Mouse (Mus musculus): ENCODE measurements at regions not wholly inside any gene's neighbourhood (a gene's known extent, or its start where the extent isn't known, plus 50 kb on each side); places are given as distances from the start of the nearest gene placed in this dataset.

DNA sequence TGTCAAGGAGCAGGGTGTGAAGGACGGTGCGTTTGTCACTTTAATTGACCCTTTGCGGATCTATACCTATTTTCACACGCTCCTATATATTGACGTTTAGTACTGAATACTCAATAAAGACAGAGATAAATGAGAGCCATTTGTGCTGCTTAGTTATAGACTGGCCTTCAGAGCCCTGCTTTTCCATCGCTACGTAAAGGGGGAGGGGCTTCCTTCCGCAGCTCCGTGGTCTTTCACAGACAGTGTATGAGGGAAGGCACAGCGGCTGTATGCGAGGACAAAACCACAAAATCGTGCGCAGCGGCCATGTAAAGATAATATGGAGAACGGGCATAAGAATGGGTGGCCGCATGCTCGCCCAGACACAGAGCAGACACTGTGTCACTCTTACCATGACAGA is 58.4 kb upstream of the Pced1b start:
- DNase-seq (ENCODE audit: low spot score), result no peak

DNA sequence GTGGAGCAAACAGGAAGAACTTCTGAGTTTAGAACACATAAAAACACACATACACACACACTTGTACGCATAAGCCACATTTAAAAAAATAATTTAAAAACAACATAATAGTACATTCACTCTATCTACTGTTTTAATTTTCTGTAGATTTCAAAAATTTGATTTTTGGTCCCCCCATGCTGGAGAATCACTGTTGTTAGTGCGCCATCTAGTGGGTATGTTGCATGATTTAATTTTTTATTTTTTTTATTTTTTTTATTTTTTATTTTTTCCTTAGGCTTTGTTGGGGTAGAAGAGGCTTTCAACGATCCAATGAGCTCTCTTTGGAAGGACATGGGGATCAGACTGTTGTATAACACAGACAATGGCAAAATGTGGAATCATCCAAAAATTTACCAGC is 59.1 kb upstream of the Pced1b start:
- no peak for DNase-seq (ENCODE audit: low spot score)

DNA sequence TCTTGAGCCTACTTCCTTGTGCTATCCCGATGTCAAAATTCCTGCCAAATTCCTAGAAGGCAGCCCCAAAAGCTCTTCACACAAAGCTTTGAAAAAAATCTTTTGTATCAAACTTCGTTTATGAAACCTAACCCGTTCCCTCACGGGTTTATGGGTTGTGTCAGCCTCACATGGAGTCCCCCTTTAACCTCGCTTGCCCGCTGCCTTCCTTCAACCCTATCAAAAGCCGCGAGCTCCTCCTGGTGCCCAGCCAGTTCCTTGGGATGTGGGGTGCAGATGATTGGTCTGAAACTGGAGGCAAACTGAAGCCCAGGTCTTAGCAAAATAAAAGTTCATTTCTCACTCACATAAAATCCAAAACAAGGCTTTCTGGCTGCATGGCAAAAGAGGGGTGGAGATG is 60.9 kb upstream of the Pced1b start:
- DNase-seq (ENCODE audit: low spot score), result no peak

DNA sequence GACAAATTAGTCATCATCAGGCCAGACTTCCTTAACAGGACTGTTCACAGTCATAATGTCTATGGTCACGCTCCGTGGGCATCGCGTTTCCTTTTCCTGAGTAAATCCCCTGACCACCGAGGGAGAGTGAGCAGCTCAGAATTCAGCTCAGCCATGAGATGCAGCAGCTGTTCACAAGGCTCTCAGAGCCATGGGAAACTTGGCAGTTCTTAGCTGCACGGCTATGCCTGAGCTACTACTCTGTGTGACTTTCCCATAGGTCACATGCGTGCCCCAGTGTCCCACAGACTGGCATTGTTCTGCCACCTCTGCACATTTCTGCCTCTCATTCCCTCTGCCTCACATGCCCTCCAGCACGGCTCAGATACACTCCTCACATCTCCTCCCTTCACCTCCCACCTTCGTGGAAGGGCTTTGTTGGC is 64.3 kb upstream of the Pced1b start:
- no peak for DNase-seq (ENCODE audit: low spot score)

DNA sequence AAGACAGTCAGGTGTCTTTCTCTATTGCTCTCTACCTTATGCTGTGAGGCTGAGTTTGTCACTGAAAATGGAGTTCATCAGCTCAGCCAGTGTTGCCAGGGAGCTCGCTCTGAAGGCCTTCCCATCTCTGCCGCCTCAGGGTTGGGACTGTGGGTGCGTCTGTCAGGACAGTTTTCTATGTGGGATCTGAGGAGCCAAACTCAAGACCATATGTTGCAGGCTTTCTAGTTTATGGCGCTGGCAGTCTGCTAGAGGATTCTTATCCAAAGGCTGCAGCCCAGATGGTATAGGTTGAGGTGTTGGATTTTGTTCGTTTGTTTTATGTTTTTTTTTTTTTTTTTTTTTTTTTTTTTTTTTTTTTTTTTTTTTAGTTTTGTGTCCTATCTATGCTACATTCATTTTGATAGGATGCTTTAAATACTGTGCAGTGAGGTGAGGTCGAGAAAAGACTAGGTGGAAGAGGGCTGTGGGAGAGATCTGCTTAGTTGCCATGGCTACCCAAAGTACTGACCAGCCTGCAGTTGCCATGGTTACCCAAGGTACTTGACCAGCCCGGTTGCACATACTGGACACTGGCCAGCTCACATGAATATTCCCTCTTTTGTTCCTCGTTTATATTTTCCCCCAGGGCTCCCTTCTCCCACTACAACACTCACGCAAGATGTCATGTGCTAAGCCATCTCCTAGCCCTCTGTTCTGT is 65.8 kb upstream of the Pced1b start:
- DNase-seq (ENCODE audit: low spot score), result no peak

DNA sequence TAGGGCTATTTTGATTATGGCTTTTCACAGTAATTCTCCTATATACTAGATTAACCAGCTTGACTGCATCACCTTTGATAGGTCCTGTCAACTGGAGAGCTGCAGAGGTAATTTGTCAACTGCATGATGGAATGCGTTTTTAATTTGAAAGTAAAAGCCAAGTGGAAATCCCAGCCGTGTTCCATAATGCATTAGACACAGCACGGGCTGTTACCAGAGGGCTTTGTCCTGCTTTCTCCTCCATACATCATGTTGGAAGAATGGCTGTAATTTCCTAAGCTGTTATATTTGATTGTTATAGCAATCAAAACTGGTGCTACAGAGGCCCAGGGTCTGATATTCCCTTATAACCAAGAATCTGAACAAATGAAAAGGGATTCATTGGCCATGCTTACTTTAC is 68.6 kb upstream of the Pced1b start:
- no peak for DNase-seq (ENCODE audit: low spot score)

DNA sequence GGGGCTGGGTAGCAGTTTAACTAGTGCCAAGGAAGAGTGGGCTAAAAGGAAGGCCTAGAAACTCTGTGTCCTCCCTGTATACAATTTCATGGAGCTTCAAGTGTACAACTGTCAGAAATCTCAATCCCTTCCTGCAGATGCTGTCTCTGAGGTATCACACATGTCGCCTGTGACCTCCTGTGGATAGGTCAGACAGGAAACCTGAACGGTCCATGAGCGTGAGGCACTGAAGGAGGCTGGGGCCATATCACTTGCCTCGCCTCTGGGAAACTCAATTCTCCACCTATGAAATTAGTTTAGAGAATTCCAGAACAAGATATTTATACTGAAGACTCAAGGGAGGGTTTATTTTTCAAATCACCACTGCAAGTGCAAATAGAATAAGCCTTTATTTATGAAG is 69.1 kb upstream of the Pced1b start:
- DNase-seq (ENCODE audit: low spot score), result no peak

DNA sequence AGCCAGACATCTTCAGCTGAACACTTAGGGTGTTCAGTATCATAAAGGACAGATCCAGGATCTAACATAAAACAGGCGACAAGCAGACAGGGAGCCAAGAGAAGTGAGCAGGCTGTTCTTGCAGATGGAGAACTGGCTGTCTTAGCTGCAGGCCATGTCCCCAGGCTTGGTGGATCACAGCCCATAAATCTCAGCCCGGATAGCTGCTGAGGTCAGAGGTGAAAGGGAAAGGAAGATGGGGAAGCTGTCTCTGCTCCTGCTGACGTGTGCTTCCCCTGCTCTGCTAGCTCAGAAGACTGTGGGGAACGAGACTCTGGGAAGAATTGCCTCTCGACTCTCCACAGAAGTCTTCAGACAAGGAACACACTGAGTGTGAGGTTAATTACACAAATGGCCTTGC is 71.9 kb upstream of the Pced1b start:
- DNase-seq (ENCODE audit: low spot score), result no peak

DNA sequence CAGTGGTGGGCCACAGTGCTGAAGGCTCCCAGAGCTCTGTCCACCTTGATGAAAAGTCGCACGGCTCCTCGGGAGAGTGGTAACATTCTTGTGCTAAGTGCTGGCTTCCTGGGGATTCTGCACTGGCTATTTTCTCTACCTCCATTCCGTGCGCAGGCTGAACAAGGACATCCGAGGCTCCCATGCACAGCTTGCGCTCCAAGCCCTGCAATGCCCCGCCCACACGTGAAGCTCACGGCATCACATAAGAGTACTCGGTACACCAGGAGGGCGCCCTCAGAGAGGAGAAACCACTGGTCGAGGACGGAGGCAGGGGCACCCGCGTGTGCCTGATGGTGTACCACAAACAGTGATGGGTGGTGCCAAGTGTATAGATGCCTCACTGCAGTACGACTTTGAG is 73.7 kb upstream of the Pced1b start:
- DNase-seq (ENCODE audit: low spot score), result no peak

DNA sequence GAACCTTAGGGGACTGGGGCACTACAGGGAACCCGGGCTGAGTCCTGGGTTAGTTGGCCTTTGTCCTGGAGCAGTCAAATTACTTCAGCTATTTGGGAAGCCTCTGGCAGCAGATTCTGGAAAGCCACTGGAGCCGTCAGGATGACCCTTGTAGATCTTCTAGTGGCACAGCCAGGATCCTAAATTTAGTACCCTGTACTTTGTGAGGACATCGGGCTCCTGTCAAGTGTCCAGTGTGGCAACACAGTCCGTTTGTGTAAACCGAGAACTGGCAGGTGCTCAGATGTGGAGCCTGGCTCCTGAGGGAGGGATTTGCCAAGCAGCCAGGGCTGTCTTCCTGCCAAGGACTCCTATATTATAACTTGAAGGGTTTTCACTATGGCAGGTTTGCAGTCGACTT is 76.8 kb upstream of the Pced1b start:
- no peak for DNase-seq (ENCODE audit: low spot score)

DNA sequence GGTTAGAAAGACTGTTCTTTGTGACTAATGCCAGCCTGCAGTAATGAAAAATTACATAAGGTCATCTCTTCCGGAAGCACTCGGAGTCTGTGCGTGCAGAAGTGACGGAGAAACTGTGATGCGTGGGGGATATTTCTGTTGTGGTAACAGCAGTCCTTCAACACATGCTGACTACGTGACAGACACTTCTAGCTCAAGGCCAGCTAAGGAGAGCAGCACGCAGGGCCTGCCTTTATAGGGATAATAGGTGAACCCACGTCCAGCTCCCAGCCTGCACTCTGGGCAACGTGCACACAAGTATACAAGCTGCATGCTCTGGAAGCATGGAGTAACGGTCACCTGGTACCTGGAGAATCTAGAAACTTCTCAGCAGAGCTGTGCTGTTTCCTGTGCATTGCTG is 77.5 kb upstream of the Pced1b start:
- DNase-seq (ENCODE audit: low spot score), result no peak

DNA sequence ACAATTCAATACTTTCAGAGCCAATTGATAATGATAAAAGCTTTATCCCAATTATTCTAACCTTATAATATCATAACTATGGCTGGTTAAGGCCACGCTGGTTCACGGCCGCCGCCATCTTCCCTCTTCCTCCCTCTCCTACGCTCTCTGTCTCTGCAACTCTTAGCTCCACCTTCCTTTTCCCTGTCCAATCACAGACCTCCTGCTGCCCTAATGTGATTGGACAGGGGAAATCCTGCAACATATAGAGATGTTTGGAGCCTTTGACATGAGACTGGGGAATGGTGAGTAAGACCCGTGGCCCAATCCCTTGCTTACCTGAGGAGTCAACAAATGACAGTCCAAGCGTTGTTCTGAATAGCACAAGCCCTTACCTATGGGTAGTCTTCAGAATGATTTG is 79.8 kb upstream of the Pced1b start:
- DNase-seq (ENCODE audit: low spot score), result no peak

DNA sequence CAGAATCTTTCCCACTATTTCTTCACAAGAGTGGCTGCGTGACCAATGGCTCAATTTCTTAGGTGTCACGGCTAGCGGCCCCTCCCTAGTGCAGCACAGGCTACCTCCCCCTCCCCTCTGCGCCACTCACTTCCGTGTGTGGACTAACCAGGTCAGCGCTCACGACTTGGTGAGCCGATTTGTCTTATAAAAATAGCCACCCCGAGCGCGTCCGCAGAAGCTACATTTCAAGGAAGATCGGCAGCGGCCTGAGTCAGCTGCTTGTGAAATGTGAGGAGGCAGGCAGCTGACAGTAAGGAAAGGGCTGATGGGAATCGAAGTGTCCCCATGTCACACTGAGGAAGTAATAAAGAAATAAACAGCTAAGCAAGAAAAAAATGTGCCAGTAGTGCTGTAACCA is 82.3 kb upstream of the Pced1b start:
- DNase-seq (ENCODE audit: low spot score), result no peak

DNA sequence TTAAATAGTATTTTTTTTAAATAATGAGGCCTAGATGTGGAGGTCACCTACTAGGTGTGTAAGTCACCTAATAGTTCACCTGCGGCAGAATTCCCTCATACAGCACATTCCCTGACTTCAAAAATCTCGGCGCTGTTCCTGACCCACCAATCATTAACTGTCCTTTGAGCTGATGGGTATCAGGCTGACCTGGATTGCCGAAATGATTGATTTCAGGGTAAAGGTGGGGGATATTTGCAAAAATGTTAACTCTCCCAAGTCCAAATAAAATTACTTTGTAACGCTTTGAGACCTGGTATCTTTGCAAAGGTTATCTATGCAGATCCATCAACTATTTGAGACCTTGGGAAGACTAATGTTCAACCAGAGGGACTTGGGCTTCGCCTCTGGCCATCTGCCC is 82.9 kb upstream of the Pced1b start:
- DNase-seq (ENCODE audit: low spot score), result no peak

DNA sequence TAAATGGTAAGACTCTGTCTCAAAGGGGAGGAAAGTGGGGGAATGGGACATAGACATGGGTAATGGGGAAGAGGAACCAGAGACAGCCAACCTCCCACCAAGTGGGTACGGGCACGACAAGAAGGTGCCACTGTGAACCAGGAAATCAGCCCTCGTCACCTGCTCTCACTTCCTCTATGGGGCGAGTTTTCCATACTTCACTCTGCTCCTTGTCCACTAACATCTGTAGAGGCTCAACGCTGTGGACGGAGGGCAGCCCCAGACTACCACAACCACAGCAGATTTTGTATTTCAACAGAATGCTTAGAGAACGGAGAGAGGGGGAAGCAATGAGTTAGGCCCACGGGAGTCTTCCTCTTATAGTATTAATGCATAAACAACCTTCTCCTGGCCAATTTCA is 83.8 kb upstream of the Pced1b start:
- no peak for DNase-seq (ENCODE audit: low spot score)

DNA sequence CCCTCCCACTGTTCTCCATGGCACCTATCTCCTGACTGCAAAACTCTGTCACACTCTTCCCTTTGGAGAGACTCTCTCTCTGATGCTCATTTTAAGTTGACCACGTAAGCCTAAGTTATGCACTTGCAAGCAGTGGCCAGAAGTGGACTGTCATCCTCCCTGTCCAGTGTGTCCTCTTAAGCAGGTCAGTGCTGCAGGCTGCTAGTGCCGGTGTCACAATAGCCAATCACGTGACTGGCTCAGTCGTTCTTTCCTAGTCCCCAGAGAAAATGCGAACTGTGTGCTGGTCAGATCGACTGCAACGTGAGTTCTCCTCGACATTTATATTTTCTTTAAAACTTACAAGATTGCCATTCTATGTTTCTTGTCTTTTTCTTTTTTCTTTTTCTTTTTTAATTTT is 84.6 kb upstream of the Pced1b start:
- DNase-seq (ENCODE audit: low spot score), result no peak

DNA sequence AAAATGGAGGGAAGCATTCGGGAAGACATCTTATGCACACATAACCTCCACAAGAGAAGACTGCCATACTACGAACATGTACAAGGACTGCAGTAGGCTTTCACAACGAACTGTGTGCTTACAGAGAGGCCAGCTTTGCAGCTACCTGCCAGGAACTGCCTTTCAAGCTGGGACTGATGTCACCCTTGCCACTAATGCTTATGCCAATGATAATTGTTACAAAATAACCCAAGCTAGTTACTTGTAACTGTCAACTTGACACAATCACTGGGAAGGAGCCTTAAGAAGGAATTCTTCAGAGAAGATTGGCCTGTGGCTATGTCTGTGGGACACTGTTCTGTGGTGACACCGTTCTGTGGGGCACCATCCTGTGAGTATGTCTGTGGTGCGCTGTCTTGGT is 85.4 kb upstream of the Pced1b start:
- DNase-seq (ENCODE audit: low spot score), result no peak

DNA sequence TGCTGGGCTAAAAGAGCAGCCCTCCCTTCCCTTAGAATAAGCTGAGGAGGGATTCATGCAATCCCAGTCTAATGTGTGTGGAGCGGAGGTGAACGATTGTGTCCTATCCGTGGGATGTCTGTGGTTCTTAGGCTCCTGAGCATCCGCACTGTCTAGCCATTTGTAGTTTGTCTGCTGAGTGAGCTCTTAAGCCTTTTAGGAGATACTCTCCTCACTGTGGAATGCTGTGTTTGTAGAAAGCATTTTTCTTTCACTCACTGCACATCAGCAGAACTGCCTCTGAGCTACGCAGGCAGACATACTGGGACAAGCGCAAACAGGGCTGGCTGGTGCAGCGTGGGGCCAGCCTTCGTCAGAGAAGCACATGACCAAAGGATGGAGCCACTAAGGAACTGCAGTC is 94.6 kb upstream of the Pced1b start:
- DNase-seq (ENCODE audit: low spot score), result no peak

DNA sequence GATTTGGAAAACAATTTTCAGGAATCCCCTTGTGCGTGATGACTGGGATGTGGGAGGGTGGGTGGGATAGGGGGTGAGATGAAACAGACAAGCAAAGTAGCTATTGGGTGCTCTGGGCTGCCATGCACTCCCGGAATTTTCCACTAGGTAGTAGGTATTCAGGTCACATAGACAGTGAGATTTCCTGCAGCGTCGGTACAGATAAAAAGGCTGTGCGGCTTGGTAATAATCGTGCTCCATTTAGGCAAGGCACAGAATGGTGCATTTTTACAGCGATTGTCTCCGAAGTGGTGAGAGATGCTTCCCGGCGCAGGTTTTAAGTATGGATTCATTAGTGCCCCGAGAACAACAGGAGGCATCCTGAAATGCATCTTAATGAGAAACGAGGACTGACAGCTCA is 95.1 kb upstream of the Pced1b start:
- DNase-seq (ENCODE audit: low spot score), result no peak

DNA sequence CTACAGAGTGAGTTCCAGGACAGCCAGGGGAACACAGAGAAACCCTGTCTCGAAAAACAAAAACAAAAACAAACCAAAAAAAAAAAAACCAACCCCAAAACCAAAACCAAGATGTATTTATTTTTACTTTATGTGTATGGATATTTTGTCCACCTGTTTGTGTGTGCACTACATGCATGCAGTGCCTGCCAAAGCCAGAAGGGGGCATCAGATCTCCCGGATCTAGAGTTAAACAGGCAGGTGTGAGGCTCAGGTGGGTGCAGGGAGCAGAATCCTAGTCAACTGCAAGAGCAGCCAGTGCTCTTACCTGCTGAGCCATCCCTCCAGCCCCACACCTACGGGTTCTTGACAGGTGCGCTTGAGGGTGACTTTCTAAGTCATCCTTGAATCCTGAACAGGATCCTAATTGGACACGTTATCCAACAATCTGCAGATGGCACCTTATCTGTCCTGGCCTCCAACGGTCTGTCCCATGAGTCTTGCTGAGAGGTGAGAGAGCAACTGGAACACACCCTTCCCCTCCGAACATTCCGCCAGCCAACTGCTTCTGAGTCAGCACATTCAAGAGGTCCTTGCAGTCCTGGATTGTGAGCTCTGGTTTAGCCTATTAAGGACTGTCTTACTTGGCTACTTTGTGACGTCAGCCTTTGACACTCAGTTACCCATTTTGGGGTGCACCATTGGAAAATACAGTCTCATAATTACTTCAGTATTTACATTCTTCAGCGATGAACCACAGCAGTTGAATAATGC is 95.4 kb upstream of the Slc38a4 start:
- DNase-seq (ENCODE audit: low spot score), result no peak

DNA sequence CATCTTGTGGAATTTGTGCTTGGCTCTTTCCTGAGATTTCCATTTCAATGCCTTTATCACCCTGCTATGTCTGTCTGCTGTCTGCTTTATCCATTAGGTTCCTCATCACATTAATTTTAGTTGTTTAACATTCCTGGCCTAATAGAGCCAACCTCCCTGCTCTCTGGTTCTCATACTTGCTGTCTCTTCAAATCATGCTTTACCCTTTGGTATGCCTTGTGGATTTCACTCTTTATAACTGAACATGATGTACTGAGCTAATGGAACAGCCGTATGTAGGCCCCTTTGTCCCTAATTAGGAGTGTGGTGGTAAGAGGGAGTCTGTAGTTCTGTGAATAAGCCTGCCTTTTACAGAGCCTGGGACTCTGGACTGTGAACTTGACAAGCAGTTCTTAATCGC is 86.2 kb upstream of the Slc38a4 start:
- no peak for DNase-seq (ENCODE audit: low spot score)

DNA sequence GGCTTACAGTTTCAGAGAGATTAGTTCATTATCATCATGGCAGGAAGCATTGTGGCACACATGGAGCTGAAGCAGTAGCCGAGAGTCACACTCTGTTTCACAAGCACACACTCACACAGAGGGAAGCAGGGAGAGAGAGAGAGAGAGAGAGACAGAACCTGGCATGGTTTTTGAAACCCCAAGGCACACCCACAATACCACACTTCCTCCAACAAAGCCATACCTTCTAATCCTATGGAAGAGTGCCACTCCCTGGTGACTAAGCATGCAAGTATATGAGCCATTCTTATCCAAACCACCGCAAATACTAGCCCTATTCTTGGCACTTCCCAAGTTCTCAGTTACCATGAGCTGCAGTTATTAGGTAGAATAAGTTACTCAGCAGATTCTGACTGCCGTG is 82.5 kb upstream of the Slc38a4 start:
- no peak for DNase-seq (ENCODE audit: low spot score)

DNA sequence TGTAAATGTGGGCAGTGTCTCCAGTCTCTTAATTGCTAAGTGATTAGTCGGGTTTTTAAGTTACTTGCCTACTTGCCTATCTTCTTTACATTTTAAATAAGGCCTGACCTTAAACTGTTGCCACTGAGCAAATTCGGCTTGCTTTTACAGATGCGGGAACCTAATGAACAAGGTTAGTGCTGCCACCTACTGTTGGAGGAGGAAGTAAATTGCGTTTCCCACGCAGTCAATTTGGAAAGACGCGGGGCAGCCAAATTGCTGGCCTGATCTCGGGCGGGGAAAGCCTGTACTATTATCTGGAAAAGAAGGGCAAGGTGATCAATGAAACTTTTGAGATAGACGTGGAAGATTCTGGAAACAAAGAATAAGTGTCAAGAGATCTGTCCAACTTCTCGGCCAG is 79.5 kb upstream of the Slc38a4 start:
- peak; percentile 56 for DNase-seq (ENCODE audit: low spot score)

DNA sequence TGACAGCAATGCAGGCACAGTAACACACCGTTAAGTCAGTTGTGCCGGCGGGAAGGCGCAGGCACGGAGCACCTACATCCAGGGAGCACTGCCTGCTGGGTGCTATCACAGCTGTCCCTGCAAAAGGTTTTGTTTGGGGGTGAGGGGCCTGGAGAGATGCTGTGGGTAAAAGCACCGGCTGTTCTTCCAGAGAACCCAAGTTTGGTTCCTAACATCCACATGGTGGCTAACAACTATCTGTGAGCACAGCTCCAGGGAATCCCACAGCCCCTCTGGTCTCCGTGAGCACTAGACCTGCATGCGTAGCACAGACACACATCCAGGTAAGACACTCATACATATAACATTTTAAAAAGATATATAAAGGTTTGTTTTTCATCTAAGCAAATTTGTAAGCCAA is 72.0 kb upstream of the Slc38a4 start:
- no peak for DNase-seq (ENCODE audit: low spot score)

Measured in layer of hippocampus, adult 9-10 months (tissue).